Mouse (Mus musculus): ENCODE data around the gene Iqsec1.

GRCm38 (mm10) chr6:90823322-90823721, 165.2 kb downstream of the Iqsec1 start:
- no peak for TF ChIP-seq CTCF (IDR thresholded peaks at IDR 0.05; ENCODE audit: low read depth)
- TF ChIP-seq EP300 (IDR thresholded peaks at IDR 0.05; ENCODE audit: low read depth): no peak

Data from heart, postnatal 0 days (tissue).